Mouse (Mus musculus) G1E (cell line): ENCODE results near the gene Maea.

Experiments
- CTCF ChIP-seq: IDR thresholded peaks from 2 replicates; pipeline ENCODE4 v1.5.1; 2012; ENCODE audit warnings: low read depth, low read length, inconsistent platforms, mixed read lengths
- TAL1 ChIP-seq: conservative IDR thresholded peaks from 2 replicates; pipeline ENCODE4 v1.6.1; 2012; ENCODE audit warnings: low read depth, low read length, inconsistent platforms, mixed read lengths

DNA sequence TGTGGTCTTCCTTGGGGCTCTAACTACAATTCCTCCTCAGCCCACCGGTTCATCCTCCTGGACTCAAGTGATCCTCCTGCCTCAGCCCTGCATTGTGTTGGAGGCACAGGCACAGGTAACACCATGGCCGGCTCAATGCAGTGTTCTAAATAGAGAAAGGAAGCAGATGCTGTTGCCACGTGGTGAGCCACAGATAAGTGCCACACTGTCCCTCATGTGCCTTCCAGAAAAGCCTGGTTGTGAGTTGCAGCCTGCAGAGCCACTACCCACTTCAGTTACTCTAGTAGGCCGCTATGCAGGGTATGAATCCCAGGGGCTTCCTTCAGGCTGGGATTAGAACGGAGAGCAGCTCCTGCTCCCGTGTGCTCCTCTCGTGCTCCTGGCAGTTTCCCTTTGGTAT is 23.1 kb upstream of the Maea start:
- TF ChIP-seq CTCF, result no peak
- no peak for TF ChIP-seq TAL1
